Mouse (Mus musculus) brain, embryonic 14.5 days (tissue): ENCODE measurements around the gene AI413582.

Experiments used
- CTCF ChIP-seq: fragments of 200-500 bp; IDR thresholded peaks from 2 replicates; pipeline ENCODE4 v1.5.1; 2012; ENCODE audit warnings: inconsistent platforms, mild to moderate bottlenecking, moderate library complexity, borderline replicate concordance; ENCODE audit not compliant: insufficient read depth, insufficient read length; ENCODE audit errors: extremely low read depth
- POLR2A ChIP-seq: fragments of 200-500 bp; IDR thresholded peaks from 2 replicates; pipeline ENCODE4 v1.6.1; 2012; ENCODE audit warnings: mild to moderate bottlenecking, inconsistent platforms, borderline replicate concordance; ENCODE audit not compliant: poor library complexity, insufficient read depth, insufficient read length, severe bottlenecking; ENCODE audit errors: extremely low read depth

- TF ChIP-seq CTCF (no peak), POLR2A (no peak)
Measured at GRCm38 (mm10) chr17:27561809-27562526, 3.6 kb downstream of the AI413582 start.
